Mouse (Mus musculus): ENCODE measurements at regions not wholly inside any gene's neighbourhood (a gene's known extent, or its start where the extent isn't known, plus 50 kb on each side); places are given as distances from the start of the nearest gene placed in this dataset.

- DNase-seq (ENCODE audit: inconsistent age in 2 of 2, low spot score in 1 of 2) = no peak
These were observed 50.2 kb upstream of the Itsn2 start for GRCm38 (mm10) chr12:4542191-4542590.

DNA sequence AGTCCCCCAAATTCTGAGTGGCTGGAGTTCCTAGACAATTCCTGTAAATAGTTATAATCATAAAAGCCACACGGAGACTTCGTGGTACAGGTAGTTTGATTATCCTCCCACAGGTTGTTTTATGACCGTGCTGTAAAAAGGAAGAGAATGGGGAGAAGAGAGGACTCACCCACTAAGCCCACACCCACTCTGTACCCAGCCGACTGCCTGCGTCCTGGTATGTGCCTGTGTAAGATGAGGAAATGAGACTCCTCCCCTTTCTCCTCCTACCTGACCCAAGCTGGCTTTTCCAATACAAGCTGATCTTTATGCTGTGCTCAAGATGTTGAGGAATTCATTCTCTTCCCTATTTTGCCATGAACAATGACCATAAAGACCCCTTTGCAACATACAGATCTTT, 57.3 kb upstream of the Ncoa1 start:
- DNase-seq (ENCODE audit: inconsistent age in 2 of 2, low spot score in 1 of 2) = no peak

GRCm38 (mm10) chr12:4533710-4534109, 56.7 kb upstream of the Ncoa1 start:
- no peak for DNase-seq (ENCODE audit: inconsistent age in 2 of 2, low spot score in 1 of 2)

DNA sequence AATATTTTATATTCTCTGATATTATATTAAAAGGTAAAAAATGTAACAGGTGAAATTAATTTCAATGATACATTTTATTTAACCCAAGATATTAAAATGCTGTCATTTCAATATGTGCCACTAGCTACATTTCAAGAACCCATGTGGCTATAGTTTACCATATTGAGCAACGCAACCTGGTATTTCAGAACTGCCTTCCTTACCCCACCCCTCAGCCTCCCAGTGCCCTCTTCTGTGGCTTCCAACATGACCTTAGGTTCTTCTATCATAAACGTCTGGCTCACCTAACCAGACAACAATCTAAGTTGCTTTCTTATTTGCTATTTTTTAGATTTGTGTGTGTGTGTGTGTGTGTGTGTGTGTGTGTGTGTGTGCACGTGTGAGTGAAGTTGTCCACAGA, 55.7 kb upstream of the Ncoa1 start:
- no peak for DNase-seq (ENCODE audit: inconsistent age in 2 of 2, low spot score in 1 of 2)

DNA sequence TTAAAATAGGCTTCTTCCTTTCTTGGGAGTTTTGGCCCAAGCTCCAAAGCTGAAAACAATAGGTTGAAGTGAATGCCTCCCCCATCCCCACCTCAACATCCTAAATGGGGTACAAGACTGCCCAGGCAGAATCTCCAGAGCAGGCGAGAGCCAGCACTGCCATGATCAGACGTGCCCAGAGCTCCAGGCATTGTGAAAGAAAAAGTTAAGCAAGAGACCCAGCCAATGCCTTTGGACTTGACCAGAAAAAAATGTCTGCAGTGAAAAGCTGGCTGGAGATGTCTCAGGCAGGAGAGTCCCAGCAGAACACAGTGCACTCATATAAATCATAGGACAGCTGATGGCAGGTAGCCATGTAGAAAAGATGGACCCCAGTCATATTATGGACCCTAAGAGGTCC, 50.0 kb upstream of the Ncoa1 start:
- DNase-seq (ENCODE audit: inconsistent age in 2 of 2, low spot score in 1 of 2) = peak in 1 of 2 experiments; percentile 39
